Mouse (Mus musculus) E14TG2a.4 (cell line): ENCODE results near the gene Dctn1.
A peak's percentile ranks its signal among the peaks of the same experiment; 100 is the strongest.

Experiments
- CTCF ChIP-seq: conservative IDR thresholded peaks from 2 replicates; pipeline ENCODE4 v1.5.1; 2014; ENCODE audit warnings: low read length
- NANOG ChIP-seq: IDR thresholded peaks from 2 replicates; pipeline ENCODE4 v1.6.1; 2014; ENCODE audit warnings: borderline replicate concordance, low read length, mixed read lengths
- POU5F1 ChIP-seq: IDR thresholded peaks from 2 replicates; pipeline ENCODE4 v1.6.1; 2014; ENCODE audit warnings: low read length, borderline replicate concordance

GRCm38 (mm10) chr6:83127419-83127818 is 38.3 kb upstream of the Dctn1 start:
- TF ChIP-seq CTCF, result peak; percentile 62
- no peak for TF ChIP-seq POU5F1
- no peak for TF ChIP-seq NANOG
